Comparison of ENCODE assay signal across 8 mouse cellular contexts in genomic region chr7:140080503-140081156, GRCm38 (mm10). TPM values are rescaled to one million over a fixed set of nuclear protein-coding genes. Genes with fewer than 3 reads are reported as not detected.
A peak's percentile ranks its signal among the peaks of the same experiment; 100 is the strongest.
DNase-seq lines count a peak whose midpoint lies in the region; ATAC-seq and TF ChIP-seq lines count a peak whose summit lies in the region.

No protein-coding gene starts in this region.

- WGBS in forebrain, embryonic 14.5 days = 3% methylated on average over 24 of the region's 24 CpGs
- 3% methylated on average over 24 of the region's 24 CpGs for WGBS in hindbrain, embryonic 10.5 days
- WGBS in lung, embryonic 14.5 days = 3% methylated on average over 24 of the region's 24 CpGs
- 2% methylated on average over 24 of the region's 24 CpGs for WGBS in olfactory bulb, adult 2 months

- H3K27ac ChIP-seq in forebrain, embryonic 14.5 days (ENCODE audit: low read depth, low read length) = peak overlapping the region; percentile 85
- peak overlapping the region; percentile 82 for H3K27ac ChIP-seq in hindbrain, embryonic 10.5 days
- peak overlapping the region; percentile 99 for H3K27ac ChIP-seq in layer of hippocampus, adult 2 months
- no peak overlapping the region for H3K27ac ChIP-seq in lung, embryonic 14.5 days (ENCODE audit: low read depth)
- H3K27ac ChIP-seq in olfactory bulb, adult 2 months (ENCODE audit: insufficient read depth, low read depth, low read length) = peak overlapping the region; percentile 99

- peak; percentile 78 for ATAC-seq in forebrain, embryonic 14.5 days
- ATAC-seq in lung, embryonic 14.5 days (ENCODE audit: insufficient read depth) = peak; percentile 86
- no peak for ATAC-seq in erythroid progenitor cell, adult 5-6 weeks (replicated peaks; ENCODE audit: low FRiP score, poor library complexity, severe bottlenecking)

- H3K36me3 ChIP-seq in forebrain, embryonic 14.5 days (ENCODE audit: control insufficient read depth, insufficient read depth, low read length) = no peaks in the 10 kb centered on the region
- no peaks in the 10 kb centered on the region for H3K36me3 ChIP-seq in hindbrain, embryonic 10.5 days
- no peaks in the 10 kb centered on the region for H3K36me3 ChIP-seq in lung, embryonic 14.5 days (ENCODE audit: insufficient read depth)

- H3K9me3 ChIP-seq in forebrain, embryonic 14.5 days (replicated peaks; ENCODE audit: control insufficient read depth, low read length) = no peaks in the 10 kb centered on the region
- H3K9me3 ChIP-seq in hindbrain, embryonic 10.5 days = no peaks in the 10 kb centered on the region
- H3K9me3 ChIP-seq in lung, embryonic 14.5 days (ENCODE audit: low read depth, low read length) = no peaks in the 10 kb centered on the region

- H3K4me3 ChIP-seq in forebrain, embryonic 14.5 days (ENCODE audit: low read depth, low read length) = peak overlapping the region; percentile 38
- peak overlapping the region; percentile 48 for H3K4me3 ChIP-seq in hindbrain, embryonic 10.5 days
- H3K4me3 ChIP-seq in layer of hippocampus, adult 2 months = peak overlapping the region; percentile 54
- H3K4me3 ChIP-seq in lung, embryonic 14.5 days (ENCODE audit: low read depth, low read length) = peak overlapping the region; percentile 24
- H3K4me3 ChIP-seq in olfactory bulb, adult 2 months (ENCODE audit: insufficient read depth, low read depth, low read length) = peak overlapping the region; percentile 96

- DNase-seq in MN1 (ENCODE audit: low spot score) = peak; percentile 96
- DNase-seq in cerebellum, adult 11 months = peak; percentile 91
- DNase-seq in forebrain, embryonic 14.5 days (ENCODE audit: low spot score) = peak; percentile 97
- DNase-seq in hindbrain, embryonic 10.5 days (ENCODE audit: low spot score) = peak; percentile 91
- peak; percentile 95 to 96 for DNase-seq in layer of hippocampus, adult 2 months (ENCODE audit: low spot score in 2 of 2)
- peak; percentile 91 for DNase-seq in lung, embryonic 14.5 days

- H3K27me3 ChIP-seq in forebrain, embryonic 14.5 days (replicated peaks; ENCODE audit: control insufficient read depth, insufficient read depth, low read length) = peaks cover 9% of the 10 kb centered on the region; the same call in 1 of the 2 replicates
- H3K27me3 ChIP-seq in hindbrain, embryonic 10.5 days (ENCODE audit: insufficient read depth, poor library complexity, severe bottlenecking) = peaks cover 43% of the 10 kb centered on the region
- H3K27me3 ChIP-seq in lung, embryonic 14.5 days (ENCODE audit: insufficient read depth, low read length) = peaks cover 26% of the 10 kb centered on the region

- peak; percentile 24; the same call in 1 of the 2 replicates for TF ChIP-seq CTCF in layer of hippocampus, adult 2 months (conservative IDR thresholded peaks at IDR 0.05)
- 0 out of 2 replicates have a peak, but pooled peaks have one; percentile 18 for TF ChIP-seq CTCF in lung, embryonic 14.5 days (IDR thresholded peaks at IDR 0.05; ENCODE audit: low read depth)
- TF ChIP-seq CTCF in olfactory bulb, adult 2 months (IDR thresholded peaks at IDR 0.05; ENCODE audit: insufficient read depth, low read depth, low read length) = no peak

- H3K9ac ChIP-seq in forebrain, embryonic 14.5 days (ENCODE audit: low read length) = peak overlapping the region; percentile 69
- H3K9ac ChIP-seq in lung, embryonic 14.5 days = no peak overlapping the region

- TF ChIP-seq POLR2A in olfactory bulb, adult 2 months (IDR thresholded peaks at IDR 0.05; ENCODE audit: insufficient read depth, low read depth, low read length) = peak; percentile 73

- H3K4me2 ChIP-seq in forebrain, embryonic 14.5 days (ENCODE audit: low read length) = peak overlapping the region; percentile 70
- peak overlapping the region; percentile 54 for H3K4me2 ChIP-seq in lung, embryonic 14.5 days

- peaks cover 24% of the 10 kb centered on the region for H3K4me1 ChIP-seq in forebrain, embryonic 14.5 days (ENCODE audit: control insufficient read depth, insufficient read depth, low read length)
- H3K4me1 ChIP-seq in hindbrain, embryonic 10.5 days (replicated peaks) = peaks cover 32% of the 10 kb centered on the region
- no peaks in the 10 kb centered on the region for H3K4me1 ChIP-seq in lung, embryonic 14.5 days (ENCODE audit: insufficient read depth)
- H3K4me1 ChIP-seq in olfactory bulb, adult 2 months (ENCODE audit: control insufficient read depth, insufficient read depth, low read length) = peaks cover 5% of the 10 kb centered on the region; the same call in 1 of the 2 replicates

RNA-seq across cellular contexts. Expression of gene Caly, which starts 1.7 kb away (rescaled TPM):
- polyA plus RNA-seq in forebrain, embryonic 14.5 days (2014; fragmentation: Nextera tagmentation; extraction: Ambion mirVana) = 114 and 141 TPM in 2 replicates
- 2.7 and 7.2 TPM in 2 replicates for polyA plus RNA-seq in hindbrain, embryonic 10.5 days (2016; fragmentation: Nextera tagmentation; extraction: Ambion mirVana)
- 100 to 1,000 TPM; 255 to 267 TPM for total RNA-seq in layer of hippocampus, adult 2 months (2021)
- 0.46 TPM in 1 of 2 replicates, not detected in the other for polyA plus RNA-seq in lung, embryonic 14.5 days (2014; fragmentation: Nextera tagmentation; extraction: Ambion mirVana)
- polyA plus RNA-seq in olfactory bulb, adult 2 months (2012; ENCODE audit: insufficient read depth, insufficient read length, low replicate concordance, missing spikeins) = not detected in 2 replicates
- not detected in 2 replicates for total RNA-seq in erythroid progenitor cell, adult 5-6 weeks (2015; ENCODE audit: low replicate concordance)
- not detected in 2 replicates for total RNA-seq in erythroid progenitor cell, adult 5-6 weeks (2017; ENCODE audit: low replicate concordance)

RNA-seq across cellular contexts. Expression of gene Prap1, which starts 12.6 kb away (rescaled TPM):
- polyA plus RNA-seq in forebrain, embryonic 14.5 days (2014; fragmentation: Nextera tagmentation; extraction: Ambion mirVana) = not detected in 2 replicates
- polyA plus RNA-seq in hindbrain, embryonic 10.5 days (2016; fragmentation: Nextera tagmentation; extraction: Ambion mirVana) = not detected in 2 replicates
- total RNA-seq in layer of hippocampus, adult 2 months (2021) = not detected
- polyA plus RNA-seq in lung, embryonic 14.5 days (2014; fragmentation: Nextera tagmentation; extraction: Ambion mirVana) = 0.43 TPM in 1 of 2 replicates, not detected in the other
- polyA plus RNA-seq in olfactory bulb, adult 2 months (2012; ENCODE audit: insufficient read depth, insufficient read length, low replicate concordance, missing spikeins) = not detected in 2 replicates
- not detected in 2 replicates for total RNA-seq in erythroid progenitor cell, adult 5-6 weeks (2015; ENCODE audit: low replicate concordance)
- total RNA-seq in erythroid progenitor cell, adult 5-6 weeks (2017; ENCODE audit: low replicate concordance) = not detected in 2 replicates

RNA-seq across cellular contexts. Expression of gene Fuom, which starts 21.6 kb away (rescaled TPM):
- polyA plus RNA-seq in forebrain, embryonic 14.5 days (2014; fragmentation: Nextera tagmentation; extraction: Ambion mirVana) = 19.7 and 23.9 TPM in 2 replicates
- polyA plus RNA-seq in hindbrain, embryonic 10.5 days (2016; fragmentation: Nextera tagmentation; extraction: Ambion mirVana) = 13.6 and 17.9 TPM in 2 replicates
- total RNA-seq in layer of hippocampus, adult 2 months (2021) = 10 to 100 TPM; 46.6 to 48.5 TPM
- 10.5 and 16.5 TPM in 2 replicates for polyA plus RNA-seq in lung, embryonic 14.5 days (2014; fragmentation: Nextera tagmentation; extraction: Ambion mirVana)
- polyA plus RNA-seq in olfactory bulb, adult 2 months (2012; ENCODE audit: insufficient read depth, insufficient read length, low replicate concordance, missing spikeins) = not detected in 2 replicates
- not detected in 2 replicates for total RNA-seq in erythroid progenitor cell, adult 5-6 weeks (2015; ENCODE audit: low replicate concordance)
- total RNA-seq in erythroid progenitor cell, adult 5-6 weeks (2017; ENCODE audit: low replicate concordance) = not detected in 2 replicates

RNA-seq across cellular contexts. Expression of gene Msx3, which starts 31.7 kb away (rescaled TPM):
- polyA plus RNA-seq in forebrain, embryonic 14.5 days (2014; fragmentation: Nextera tagmentation; extraction: Ambion mirVana) = 0.93 and 1.2 TPM in 2 replicates
- 95.9 and 105 TPM in 2 replicates for polyA plus RNA-seq in hindbrain, embryonic 10.5 days (2016; fragmentation: Nextera tagmentation; extraction: Ambion mirVana)
- under 1 TPM in 1 of 2 experiments, not detected in 1; 0.15 TPM for total RNA-seq in layer of hippocampus, adult 2 months (2021)
- polyA plus RNA-seq in lung, embryonic 14.5 days (2014; fragmentation: Nextera tagmentation; extraction: Ambion mirVana) = not detected in 2 replicates
- polyA plus RNA-seq in olfactory bulb, adult 2 months (2012; ENCODE audit: insufficient read depth, insufficient read length, low replicate concordance, missing spikeins) = not detected in 2 replicates
- not detected in 2 replicates for total RNA-seq in erythroid progenitor cell, adult 5-6 weeks (2015; ENCODE audit: low replicate concordance)
- total RNA-seq in erythroid progenitor cell, adult 5-6 weeks (2017; ENCODE audit: low replicate concordance) = not detected in 2 replicates

RNA-seq across cellular contexts. Expression of gene Paox, which starts 35.0 kb away (rescaled TPM):
- polyA plus RNA-seq in forebrain, embryonic 14.5 days (2014; fragmentation: Nextera tagmentation; extraction: Ambion mirVana) = 7.2 and 8.8 TPM in 2 replicates
- 15.7 and 21.7 TPM in 2 replicates for polyA plus RNA-seq in hindbrain, embryonic 10.5 days (2016; fragmentation: Nextera tagmentation; extraction: Ambion mirVana)
- total RNA-seq in layer of hippocampus, adult 2 months (2021) = 1 to 10 TPM; 4.6 to 6.5 TPM
- polyA plus RNA-seq in lung, embryonic 14.5 days (2014; fragmentation: Nextera tagmentation; extraction: Ambion mirVana) = 21.3 and 24.8 TPM in 2 replicates
- polyA plus RNA-seq in olfactory bulb, adult 2 months (2012; ENCODE audit: insufficient read depth, insufficient read length, low replicate concordance, missing spikeins) = not detected in 2 replicates
- 6.8 TPM in 1 of 2 replicates, not detected in the other for total RNA-seq in erythroid progenitor cell, adult 5-6 weeks (2015; ENCODE audit: low replicate concordance)
- 2.0 and 2.8 TPM in 2 replicates for total RNA-seq in erythroid progenitor cell, adult 5-6 weeks (2017; ENCODE audit: low replicate concordance)

Comparison
In these comparisons a context has a peak if more than half of its experiments do, and no peak if none do; other contexts are left out.
1. H3K4me3 ChIP-seq: peak in every context shown above with its lines; median percentile 96 in olfactory bulb, adult 2 months; 54 in layer of hippocampus, adult 2 months; 48 in hindbrain, embryonic 10.5 days; 38 in forebrain, embryonic 14.5 days; 24 in lung, embryonic 14.5 days.